18 mouse cellular contexts compared by ENCODE assay signal in genomic region chr19:46330696-46331095, GRCm38 (mm10). TPM values are rescaled to one million over a fixed set of nuclear protein-coding genes. Genes with fewer than 3 reads are reported as not detected.
DNase-seq lines count a peak whose midpoint lies in the region; ATAC-seq lines count a peak whose summit lies in the region.
"Had no signal": no experiment of that assay in that cellular context is flagged by ENCODE, and none has a peak within 500 bp of the region (broad histone marks: within the 10 kb centered on the region; RNA-seq: fewer than 3 reads in every experiment).

No protein-coding gene starts in this region.

- DNase-seq in cerebellum, adult 9-11 months: peak; percentile 70
- DNase-seq in cerebellum, postnatal 14 days: no peak
- DNase-seq in hindbrain, embryonic 14.5 days (ENCODE audit: low spot score): no peak
- DNase-seq in neural tube, embryonic 10.5 days (ENCODE audit: extremely low spot score, low spot score): no peak
- peak; percentile 45 for DNase-seq in testis, postnatal 10 days (ENCODE audit: low spot score)
- DNase-seq in testis, postnatal 14 days (ENCODE audit: low spot score): no peak

- no peak overlapping the region for H3K27ac ChIP-seq in hindbrain, embryonic 13.5 days
- H3K27ac ChIP-seq in hindbrain, embryonic 14.5 days: no peak overlapping the region
- H3K27ac ChIP-seq in neural tube, embryonic 12.5 days: no peak overlapping the region
- H3K27ac ChIP-seq: embryonic facial prominence, embryonic 13.5 days; gastrocnemius, adult 2 months; heart, embryonic 15.5 days had no signal

- ATAC-seq in hindbrain, embryonic 13.5 days (ENCODE audit: low FRiP score): no peak
- ATAC-seq in hindbrain, embryonic 14.5 days (ENCODE audit: low FRiP score): no peak
- ATAC-seq in neural tube, embryonic 12.5 days (ENCODE audit: low FRiP score, low read depth): no peak
- ATAC-seq: forebrain, embryonic 14.5 days; forebrain, postnatal 0 days; hindbrain, embryonic 16.5 days had no signal

- H3K36me3 ChIP-seq in hindbrain, embryonic 13.5 days: peaks cover 26% of the 10 kb centered on the region
- peaks cover 25% of the 10 kb centered on the region for H3K36me3 ChIP-seq in hindbrain, embryonic 14.5 days (replicated peaks; ENCODE audit: control insufficient read depth, insufficient read depth)
- H3K36me3 ChIP-seq in neural tube, embryonic 12.5 days: peaks cover 29% of the 10 kb centered on the region

- peak overlapping the region; percentile 24; the same call in 1 of the 2 replicates for H3K9ac ChIP-seq in hindbrain, embryonic 13.5 days
- H3K9ac ChIP-seq in hindbrain, embryonic 14.5 days: no peak overlapping the region
- H3K9ac ChIP-seq in neural tube, embryonic 12.5 days: no peak overlapping the region
- H3K9ac ChIP-seq: embryonic facial prominence, embryonic 13.5 days; forebrain, postnatal 0 days; heart, embryonic 12.5 days; heart, embryonic 15.5 days had no signal

- H3K4me1 ChIP-seq in hindbrain, embryonic 13.5 days (replicated peaks): peaks cover 42% of the 10 kb centered on the region
- peaks cover 33% of the 10 kb centered on the region for H3K4me1 ChIP-seq in hindbrain, embryonic 14.5 days (replicated peaks; ENCODE audit: control insufficient read depth, insufficient read depth, low read length)
- H3K4me1 ChIP-seq in neural tube, embryonic 12.5 days: peaks cover 33% of the 10 kb centered on the region

- H3K4me3 ChIP-seq in hindbrain, embryonic 13.5 days: no peak overlapping the region
- no peak overlapping the region for H3K4me3 ChIP-seq in hindbrain, embryonic 14.5 days (replicated peaks; ENCODE audit: low read length)
- H3K4me3 ChIP-seq in neural tube, embryonic 12.5 days: no peak overlapping the region
- H3K4me3 ChIP-seq: heart, embryonic 12.5 days had no signal

- no peak overlapping the region for H3K4me2 ChIP-seq in hindbrain, embryonic 13.5 days
- no peak overlapping the region for H3K4me2 ChIP-seq in hindbrain, embryonic 14.5 days (replicated peaks)
- H3K4me2 ChIP-seq in neural tube, embryonic 12.5 days (replicated peaks): peak overlapping the region; percentile 100

- WGBS in hindbrain, embryonic 13.5 days: 93% methylated on average over 12 of the region's 12 CpGs
- 93% methylated on average over 12 of the region's 12 CpGs for WGBS in hindbrain, embryonic 14.5 days
- WGBS in neural tube, embryonic 12.5 days: 91% methylated on average over 12 of the region's 12 CpGs

- no peaks in the 10 kb centered on the region for H3K9me3 ChIP-seq in hindbrain, embryonic 13.5 days
- H3K9me3 ChIP-seq in hindbrain, embryonic 14.5 days (ENCODE audit: control insufficient read depth, low read length): no peaks in the 10 kb centered on the region
- H3K9me3 ChIP-seq in neural tube, embryonic 12.5 days: no peaks in the 10 kb centered on the region
- H3K9me3 ChIP-seq: embryonic facial prominence, embryonic 10.5 days; embryonic facial prominence, embryonic 13.5 days; G1E; heart, embryonic 12.5 days; heart, embryonic 15.5 days had no signal

- peaks cover 4% of the 10 kb centered on the region for H3K27me3 ChIP-seq in hindbrain, embryonic 13.5 days
- H3K27me3 ChIP-seq in hindbrain, embryonic 14.5 days (ENCODE audit: control insufficient read depth, insufficient read depth, low read length): no peaks in the 10 kb centered on the region
- peaks cover 8% of the 10 kb centered on the region for H3K27me3 ChIP-seq in neural tube, embryonic 12.5 days (replicated peaks)

RNA-seq across cellular contexts. Expression of gene Fbxl15, which starts 2.7 kb away (rescaled TPM):
- polyA plus RNA-seq in hindbrain, embryonic 13.5 days (2015; fragmentation: Nextera tagmentation; extraction: Ambion mirVana): 39.8 and 40.0 TPM in 2 replicates
- 45.5 and 49.1 TPM in 2 replicates for polyA plus RNA-seq in hindbrain, embryonic 14.5 days (2014; fragmentation: Nextera tagmentation; extraction: Ambion mirVana)
- 26.8 and 28.2 TPM in 2 replicates for polyA plus RNA-seq in neural tube, embryonic 12.5 days (2016; fragmentation: Nextera tagmentation; extraction: Ambion mirVana)

RNA-seq across cellular contexts. Expression of gene Psd, which starts 3.7 kb away (rescaled TPM):
- 58.4 and 59.3 TPM in 2 replicates for polyA plus RNA-seq in hindbrain, embryonic 13.5 days (2015; fragmentation: Nextera tagmentation; extraction: Ambion mirVana)
- 131 and 152 TPM in 2 replicates for polyA plus RNA-seq in hindbrain, embryonic 14.5 days (2014; fragmentation: Nextera tagmentation; extraction: Ambion mirVana)
- 29.9 and 31.6 TPM in 2 replicates for polyA plus RNA-seq in neural tube, embryonic 12.5 days (2016; fragmentation: Nextera tagmentation; extraction: Ambion mirVana)

RNA-seq across cellular contexts. Expression of gene Cuedc2, which starts 7.8 kb away (rescaled TPM):
- polyA plus RNA-seq in hindbrain, embryonic 13.5 days (2015; fragmentation: Nextera tagmentation; extraction: Ambion mirVana): 317 and 326 TPM in 2 replicates
- 318 and 321 TPM in 2 replicates for polyA plus RNA-seq in hindbrain, embryonic 14.5 days (2014; fragmentation: Nextera tagmentation; extraction: Ambion mirVana)
- 284 and 289 TPM in 2 replicates for polyA plus RNA-seq in neural tube, embryonic 12.5 days (2016; fragmentation: Nextera tagmentation; extraction: Ambion mirVana)

RNA-seq across cellular contexts. Expression of gene Mfsd13a, which starts 10.2 kb away (rescaled TPM):
- polyA plus RNA-seq in hindbrain, embryonic 13.5 days (2015; fragmentation: Nextera tagmentation; extraction: Ambion mirVana): 8.2 and 11.2 TPM in 2 replicates
- polyA plus RNA-seq in hindbrain, embryonic 14.5 days (2014; fragmentation: Nextera tagmentation; extraction: Ambion mirVana): 9.9 and 10.0 TPM in 2 replicates
- polyA plus RNA-seq in neural tube, embryonic 12.5 days (2016; fragmentation: Nextera tagmentation; extraction: Ambion mirVana): 8.5 and 9.3 TPM in 2 replicates

RNA-seq across cellular contexts. Expression of gene 2310034G01Rik, which starts 19.4 kb away (rescaled TPM):
- polyA plus RNA-seq in hindbrain, embryonic 13.5 days (2015; fragmentation: Nextera tagmentation; extraction: Ambion mirVana): 2.4 and 2.7 TPM in 2 replicates
- polyA plus RNA-seq in hindbrain, embryonic 14.5 days (2014; fragmentation: Nextera tagmentation; extraction: Ambion mirVana): 2.5 and 2.8 TPM in 2 replicates
- polyA plus RNA-seq in neural tube, embryonic 12.5 days (2016; fragmentation: Nextera tagmentation; extraction: Ambion mirVana): 2.1 and 2.2 TPM in 2 replicates
- polyA plus RNA-seq: erythroblast, embryonic 14.5 days; G1E had no signal

Comparison
In these comparisons a context has a peak if more than half of its experiments do, and no peak if none do; other contexts are left out.
1. DNase-seq: peak in cerebellum, adult 9-11 months (single experiment) and testis, postnatal 10 days (single experiment); none in cerebellum, postnatal 14 days (0 of 2), hindbrain, embryonic 14.5 days (single experiment), neural tube, embryonic 10.5 days (single experiment) and testis, postnatal 14 days (single experiment).